In genomic region chr14:74820180-74820813, GRCm38 (mm10) we compare ENCODE assay signal across 10 mouse cellular contexts.
A peak's percentile ranks its signal among the peaks of the same experiment; 100 is the strongest.
DNase-seq lines count a peak whose midpoint lies in the region; ATAC-seq lines count a peak whose summit lies in the region.
"Had no signal": no experiment of that assay in that cellular context is flagged by ENCODE, and none has a peak within 500 bp of the region (broad histone marks: within the 10 kb centered on the region; RNA-seq: fewer than 3 reads in every experiment).

No protein-coding gene starts in this region.

- DNase-seq in embryonic facial prominence, embryonic 10.5 days (ENCODE audit: low spot score), result no peak
- DNase-seq in gastrocnemius, adult 18-20 months (ENCODE audit: low spot score), result peak; percentile 13
- DNase-seq in heart, postnatal 25 days (ENCODE audit: low spot score), result peak; percentile 11
- DNase-seq in lung, postnatal 10 days, result peak; percentile 68
- DNase-seq in testis, postnatal 10 days (ENCODE audit: low spot score), result no peak
- no peak for DNase-seq in hindbrain, embryonic 10.5 days (ENCODE audit: low spot score)

- no peak for ATAC-seq in embryonic facial prominence, embryonic 12.5 days (ENCODE audit: insufficient number of reproducible peaks, insufficient read depth, low FRiP score, low TSS enrichment)
- ATAC-seq in hindbrain, embryonic 12.5 days (ENCODE audit: low FRiP score), result no peak

- 0 out of 2 replicates have a peak, but pooled peaks cover 3% of the 10 kb centered on the region for H3K36me3 ChIP-seq in embryonic facial prominence, embryonic 12.5 days
- H3K36me3 ChIP-seq in embryonic facial prominence, embryonic 10.5 days (replicated peaks), result peaks cover 4% of the 10 kb centered on the region
- 0 out of 2 replicates have a peak, but pooled peaks cover 3% of the 10 kb centered on the region for H3K36me3 ChIP-seq in hindbrain, embryonic 12.5 days
- 0 out of 2 replicates have a peak, but pooled peaks cover 9% of the 10 kb centered on the region for H3K36me3 ChIP-seq in hindbrain, embryonic 10.5 days
- H3K36me3 ChIP-seq: neural tube, embryonic 12.5 days had no signal

- peaks cover 6% of the 10 kb centered on the region for H3K4me1 ChIP-seq in embryonic facial prominence, embryonic 12.5 days
- peaks cover 23% of the 10 kb centered on the region for H3K4me1 ChIP-seq in embryonic facial prominence, embryonic 10.5 days
- H3K4me1 ChIP-seq in hindbrain, embryonic 12.5 days, result peaks cover 6% of the 10 kb centered on the region; the same call in 1 of the 2 replicates
- H3K4me1 ChIP-seq in hindbrain, embryonic 10.5 days (replicated peaks), result peaks cover 14% of the 10 kb centered on the region

- no peak overlapping the region for H3K9ac ChIP-seq in embryonic facial prominence, embryonic 12.5 days
- no peak overlapping the region for H3K9ac ChIP-seq in hindbrain, embryonic 12.5 days
- H3K9ac ChIP-seq: hindbrain, embryonic 13.5 days; neural tube, embryonic 12.5 days had no signal

- no peak overlapping the region for H3K4me2 ChIP-seq in embryonic facial prominence, embryonic 12.5 days (replicated peaks)
- no peak overlapping the region for H3K4me2 ChIP-seq in hindbrain, embryonic 12.5 days (replicated peaks)
- H3K4me2 ChIP-seq: hindbrain, embryonic 13.5 days; neural tube, embryonic 12.5 days had no signal

- H3K27me3 ChIP-seq in embryonic facial prominence, embryonic 12.5 days, result no peaks in the 10 kb centered on the region
- H3K27me3 ChIP-seq in embryonic facial prominence, embryonic 10.5 days (replicated peaks; ENCODE audit: low read depth, poor library complexity, severe bottlenecking), result peaks cover 12% of the 10 kb centered on the region; the same call in 1 of the 2 replicates
- no peaks in the 10 kb centered on the region for H3K27me3 ChIP-seq in hindbrain, embryonic 12.5 days
- no peaks in the 10 kb centered on the region for H3K27me3 ChIP-seq in hindbrain, embryonic 10.5 days (ENCODE audit: insufficient read depth, poor library complexity, severe bottlenecking)
- H3K27me3 ChIP-seq: hindbrain, embryonic 13.5 days; neural tube, embryonic 12.5 days had no signal

- H3K9me3 ChIP-seq in embryonic facial prominence, embryonic 12.5 days, result no peaks in the 10 kb centered on the region
- H3K9me3 ChIP-seq in embryonic facial prominence, embryonic 10.5 days, result no peaks in the 10 kb centered on the region
- no peaks in the 10 kb centered on the region for H3K9me3 ChIP-seq in hindbrain, embryonic 12.5 days (replicated peaks)
- H3K9me3 ChIP-seq in hindbrain, embryonic 10.5 days, result no peaks in the 10 kb centered on the region
- H3K9me3 ChIP-seq: hindbrain, embryonic 13.5 days; neural tube, embryonic 12.5 days had no signal

- intact Hi-C loops in heart, postnatal 25 days (cut with DNase I), result no loop called here

- no peak overlapping the region for H3K4me3 ChIP-seq in embryonic facial prominence, embryonic 12.5 days
- H3K4me3 ChIP-seq in embryonic facial prominence, embryonic 10.5 days, result no peak overlapping the region
- no peak overlapping the region for H3K4me3 ChIP-seq in hindbrain, embryonic 12.5 days
- no peak overlapping the region for H3K4me3 ChIP-seq in hindbrain, embryonic 10.5 days
- H3K4me3 ChIP-seq: hindbrain, embryonic 13.5 days; neural tube, embryonic 12.5 days had no signal

- 0 out of 2 replicates have a peak overlapping the region, but pooled peaks have one; percentile 11 for H3K27ac ChIP-seq in embryonic facial prominence, embryonic 12.5 days
- no peak overlapping the region for H3K27ac ChIP-seq in embryonic facial prominence, embryonic 10.5 days (replicated peaks)
- no peak overlapping the region for H3K27ac ChIP-seq in hindbrain, embryonic 12.5 days
- no peak overlapping the region for H3K27ac ChIP-seq in hindbrain, embryonic 10.5 days
- H3K27ac ChIP-seq: hindbrain, embryonic 13.5 days; neural tube, embryonic 12.5 days had no signal

- WGBS in embryonic facial prominence, embryonic 12.5 days, result 79% methylated on average over 11 of the region's 11 CpGs
- WGBS in embryonic facial prominence, embryonic 10.5 days, result 83% methylated on average over 11 of the region's 11 CpGs
- 84% methylated on average over 11 of the region's 11 CpGs for WGBS in hindbrain, embryonic 12.5 days
- WGBS in hindbrain, embryonic 10.5 days, result 86% methylated on average over 11 of the region's 11 CpGs

Comparison
In these comparisons a context has a peak if more than half of its experiments do, and no peak if none do; other contexts are left out.
1. DNase-seq: peak in gastrocnemius, adult 18-20 months (single experiment), heart, postnatal 25 days (single experiment) and lung, postnatal 10 days (single experiment); none in embryonic facial prominence, embryonic 10.5 days (single experiment), testis, postnatal 10 days (single experiment) and hindbrain, embryonic 10.5 days (single experiment).